Mouse (Mus musculus) cerebellum, adult 9-11 months (tissue): ENCODE data around the gene Olfr141.

Experiments used
- DNase-seq: peaks from one replicate; pipeline ENCODE4 v3.0.0; 2022

Gene Olfr141

GRCm38 (mm10) chr2:86809918-86810317 is at the start of gene Olfr141:
Gene Olfr141, minus strand, starts transcription at chr2:86810018.
- DNase-seq: no peak

- no peak for DNase-seq
Measured at GRCm38 (mm10) chr2:86851596-86851995, 41.8 kb upstream of the Olfr141 start, which contains the start of gene Olfr1095. Gene Olfr1095, minus strand, starts transcription at chr2:86851696.

GRCm38 (mm10) chr2:86824363-86824762 is 14.5 kb upstream of the Olfr141 start, which contains the start of gene Olfr1094:
Gene Olfr1094, plus strand, starts transcription at chr2:86824663.
- DNase-seq: no peak

GRCm38 (mm10) chr2:86782179-86782578 is 27.6 kb downstream of the Olfr141 start, which contains the start of gene Olfr1093:
Gene Olfr1093, plus strand, starts transcription at chr2:86782479.
- DNase-seq: no peak

- no peak for DNase-seq
Measured at GRCm38 (mm10) chr2:86761050-86761449, 48.8 kb downstream of the Olfr141 start.

- no peak for DNase-seq
Measured at GRCm38 (mm10) chr2:86758893-86759292, 50.9 kb downstream of the Olfr141 start, which contains the start of gene Olfr1090. Gene Olfr1090, minus strand, starts transcription at chr2:86758993.
